Mouse (Mus musculus): ENCODE results near the gene Ksr2.

DNA sequence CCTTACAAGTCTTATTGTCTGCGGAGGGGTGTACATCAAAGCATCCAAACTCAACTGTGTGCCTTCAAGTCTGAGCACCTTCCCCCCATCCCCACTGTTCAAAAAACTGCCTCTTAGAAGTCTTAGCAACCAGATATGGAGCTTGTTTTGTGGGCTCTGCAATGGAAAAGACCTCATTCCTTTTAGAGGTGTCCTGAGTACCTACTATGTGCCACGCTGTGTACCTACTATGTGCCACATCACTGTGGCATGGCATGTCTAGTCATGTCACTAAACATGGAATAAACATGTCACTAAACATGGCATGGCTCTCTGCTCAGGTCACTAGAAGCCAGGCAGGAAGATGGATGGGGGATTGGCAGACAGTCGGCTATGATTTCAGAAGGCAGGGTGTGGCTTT, 268.4 kb downstream of the Ksr2 start:
- TF ChIP-seq CTCF (conservative IDR thresholded peaks at IDR 0.05; ENCODE audit: low read length): no peak
- no peak for TF ChIP-seq POU5F1 (IDR thresholded peaks at IDR 0.05; ENCODE audit: borderline replicate concordance, low read length)
